Mouse (Mus musculus): Measurements from ENCODE around the gene Fem1a.
A peak's percentile ranks its signal among the peaks of the same experiment; 100 is the strongest.

The Fem1a gene

DNA sequence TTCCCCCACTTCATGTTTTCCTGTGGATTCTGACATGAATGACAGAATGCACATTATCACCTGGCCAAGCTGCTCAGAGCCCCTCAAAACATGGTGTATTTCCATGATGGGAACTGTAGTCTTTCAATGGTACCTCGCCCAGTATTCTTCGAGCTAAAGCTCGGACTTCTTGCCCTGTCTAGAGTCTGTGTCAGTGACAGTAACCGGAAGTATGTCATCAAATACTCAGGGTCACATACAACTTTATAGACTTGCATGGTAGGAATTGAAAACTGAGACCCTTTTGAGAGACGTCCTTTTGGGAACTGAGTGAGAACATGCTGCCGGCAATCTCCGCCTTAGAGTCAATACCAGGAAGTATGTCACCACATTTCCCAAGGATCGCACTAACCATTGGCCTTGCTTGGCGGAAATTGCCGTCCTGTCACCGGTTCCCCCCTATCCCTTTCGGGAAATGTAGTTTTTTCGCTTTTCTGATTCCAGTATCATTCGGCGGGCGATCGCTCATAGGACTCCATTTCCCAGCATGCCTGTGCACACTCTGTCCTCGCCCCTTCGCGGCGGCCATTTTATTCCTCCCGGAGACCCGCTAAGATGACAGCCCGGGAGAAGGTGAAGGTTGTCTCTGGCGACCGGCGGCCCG lies at the start of gene Fem1a:
TSS of gene Fem1a (plus strand) at position 572 of the 643 bp plus-strand sequence.
- DNase-seq (ENCODE audit: low spot score in 2 of 2) = peak; percentile 82 to 90

DNA sequence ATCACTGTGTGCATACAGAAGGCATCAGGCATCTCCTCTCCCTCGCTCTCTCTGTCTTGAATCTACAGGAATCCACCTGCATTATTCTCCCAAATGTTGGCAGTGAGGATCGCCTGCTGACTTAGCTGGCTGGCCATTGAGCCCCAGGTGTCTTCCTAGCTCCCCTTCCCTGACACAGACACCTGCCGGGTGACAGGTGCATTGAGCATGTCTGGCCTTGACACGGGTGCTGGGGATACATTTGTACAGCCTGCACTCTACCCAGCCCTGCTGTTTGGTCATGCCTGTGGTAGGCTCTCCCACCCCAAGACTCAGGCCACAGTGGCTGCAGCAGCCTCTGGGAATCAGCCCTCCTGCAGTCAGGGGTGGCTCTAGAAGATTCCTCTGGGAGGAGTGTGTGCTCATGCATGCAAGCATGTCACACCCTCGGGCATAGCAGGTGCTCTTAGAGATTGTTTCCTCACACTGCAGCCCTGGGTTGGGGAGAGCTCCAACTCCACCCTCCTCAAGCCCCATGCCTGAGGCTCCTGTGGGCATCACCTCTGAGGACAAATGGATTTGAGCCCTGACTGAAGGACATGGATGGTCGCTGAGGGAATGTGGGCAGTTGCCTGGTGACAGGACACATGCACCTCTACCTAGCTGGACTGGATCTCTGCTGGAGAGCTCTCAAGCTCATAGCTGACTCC lies 49.5 kb upstream of the Fem1a start:
- no peak for DNase-seq (ENCODE audit: low spot score in 2 of 2)

DNA sequence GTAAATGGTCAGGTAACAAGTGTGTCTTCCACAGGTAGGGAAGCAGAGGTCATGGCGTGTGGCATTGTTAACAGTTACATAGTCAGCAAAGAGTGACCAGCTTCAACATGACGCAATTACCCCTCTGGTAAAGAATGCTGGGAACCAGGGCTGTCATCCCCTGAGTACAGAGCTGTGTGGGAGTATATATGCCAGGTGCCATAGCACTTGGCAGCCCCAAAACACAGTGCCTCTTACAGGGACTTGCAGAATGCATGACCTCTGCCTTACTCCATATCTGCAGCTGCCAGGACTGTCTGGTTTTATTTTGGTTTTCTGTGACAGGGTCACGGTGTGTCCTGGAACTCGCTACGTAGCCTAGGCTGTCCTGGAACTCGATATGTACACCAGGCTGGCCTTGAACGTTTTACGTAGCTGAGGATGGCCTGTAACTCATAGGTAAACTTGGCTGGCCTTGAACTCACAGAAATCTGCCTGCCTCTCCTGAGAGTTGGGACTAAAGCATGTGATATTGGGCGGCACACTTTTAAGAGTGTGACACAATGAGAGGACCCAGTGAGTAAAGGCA lies 48.6 kb upstream of the Fem1a start:
- DNase-seq (ENCODE audit: low spot score in 2 of 2) = no peak

DNA sequence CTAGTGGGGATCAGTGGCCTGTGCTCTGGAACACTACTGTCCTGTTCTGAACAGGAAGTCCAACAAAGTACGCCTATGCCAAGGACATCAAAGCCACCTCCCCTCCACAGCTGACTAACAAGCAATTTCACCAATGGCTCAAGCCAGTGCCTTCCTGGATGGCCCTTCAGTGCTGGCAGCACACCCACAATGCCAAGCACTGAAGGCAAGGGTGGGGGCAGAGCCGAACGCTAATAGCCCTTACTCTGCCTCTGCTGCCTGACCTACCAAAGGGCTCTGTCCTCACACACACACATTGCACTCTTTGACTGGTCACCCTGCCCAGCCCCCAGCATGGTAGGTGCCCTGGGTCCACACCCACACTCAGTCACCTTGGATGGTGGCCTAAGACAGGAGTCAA lies 47.8 kb upstream of the Fem1a start:
- no peak for DNase-seq (ENCODE audit: low spot score in 2 of 2)

DNA sequence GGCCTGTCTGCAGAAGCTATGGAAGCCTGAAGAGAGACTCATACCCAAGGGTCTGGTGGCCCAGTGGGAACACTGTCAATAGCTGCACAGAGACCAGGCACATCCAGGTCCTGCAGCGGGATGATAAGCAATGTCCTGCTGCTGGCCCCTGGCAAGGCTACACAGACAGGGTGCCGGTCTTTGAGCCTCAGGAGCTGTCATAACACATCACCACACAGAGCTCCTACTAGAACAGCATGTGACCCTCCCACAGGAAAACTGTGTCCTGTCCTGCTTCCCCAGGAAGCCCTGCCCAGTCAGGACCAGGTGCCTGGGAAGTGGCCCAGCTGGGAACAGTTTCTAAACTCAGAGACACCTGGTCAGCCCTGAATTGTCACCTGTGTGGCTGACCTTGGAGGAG lies 45.5 kb upstream of the Fem1a start:
- no peak for DNase-seq (ENCODE audit: low spot score in 2 of 2)

DNA sequence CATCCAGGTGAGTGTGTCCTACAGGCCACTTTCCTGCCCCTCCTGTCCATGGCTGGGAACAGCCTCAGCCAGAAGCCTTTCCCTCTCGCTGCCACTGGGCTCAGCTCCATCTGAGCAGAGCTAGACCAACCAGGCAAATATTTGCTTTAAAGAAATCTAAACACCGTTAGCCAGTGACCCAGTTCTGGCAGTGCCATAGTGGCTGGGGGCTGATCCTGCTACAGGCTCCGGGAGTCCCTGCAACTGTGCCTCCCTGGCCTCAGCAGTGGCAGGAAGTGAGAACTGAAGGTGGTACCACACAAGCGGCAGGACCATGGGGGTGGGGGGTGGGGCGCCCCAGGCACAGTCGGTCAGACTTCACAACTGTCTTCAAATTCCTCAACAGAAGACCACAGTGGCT lies 43.9 kb upstream of the Fem1a start:
- DNase-seq (ENCODE audit: low spot score in 2 of 2) = no peak

DNA sequence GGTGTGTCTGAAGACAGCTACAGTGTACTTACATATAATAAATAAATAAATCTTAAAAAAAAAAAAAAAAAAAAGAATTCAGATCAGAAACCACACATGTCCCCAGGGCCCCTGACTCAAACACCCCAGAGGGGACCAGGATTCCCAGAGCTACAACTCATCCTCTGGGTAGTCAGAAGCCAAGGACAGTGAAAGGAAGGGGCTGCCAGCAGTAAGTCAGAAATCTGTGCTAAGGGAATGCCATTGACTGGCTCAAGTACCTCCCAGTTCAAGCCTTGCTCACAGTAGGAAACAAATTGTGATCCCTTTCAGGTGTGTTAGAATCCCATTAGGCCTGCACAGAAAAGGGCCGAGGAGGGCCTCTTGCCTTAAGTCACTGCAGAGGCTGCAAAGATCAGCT lies 42.4 kb upstream of the Fem1a start:
- no peak for DNase-seq (ENCODE audit: low spot score in 2 of 2)

DNA sequence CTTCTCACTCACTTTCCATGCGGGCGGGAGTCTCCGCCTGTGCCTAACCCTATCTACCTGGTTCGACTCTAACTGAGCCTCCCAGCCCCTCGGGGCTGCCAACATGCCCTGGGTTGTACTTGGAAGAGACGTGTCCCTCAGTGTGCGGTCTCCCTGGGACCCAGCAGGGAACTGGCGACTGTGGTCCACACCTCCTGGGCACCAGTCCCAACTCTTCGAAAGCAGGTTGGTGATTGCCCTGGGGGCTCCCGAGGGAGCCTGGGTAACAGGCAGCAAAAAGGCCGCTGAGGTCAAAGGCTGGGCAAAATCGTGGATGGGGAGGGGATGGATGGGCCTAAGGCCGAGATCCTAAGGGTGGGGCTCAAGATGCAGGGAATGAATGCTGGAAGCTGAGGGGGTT lies 38.9 kb upstream of the Fem1a start:
- no peak for DNase-seq (ENCODE audit: low spot score in 2 of 2)

DNA sequence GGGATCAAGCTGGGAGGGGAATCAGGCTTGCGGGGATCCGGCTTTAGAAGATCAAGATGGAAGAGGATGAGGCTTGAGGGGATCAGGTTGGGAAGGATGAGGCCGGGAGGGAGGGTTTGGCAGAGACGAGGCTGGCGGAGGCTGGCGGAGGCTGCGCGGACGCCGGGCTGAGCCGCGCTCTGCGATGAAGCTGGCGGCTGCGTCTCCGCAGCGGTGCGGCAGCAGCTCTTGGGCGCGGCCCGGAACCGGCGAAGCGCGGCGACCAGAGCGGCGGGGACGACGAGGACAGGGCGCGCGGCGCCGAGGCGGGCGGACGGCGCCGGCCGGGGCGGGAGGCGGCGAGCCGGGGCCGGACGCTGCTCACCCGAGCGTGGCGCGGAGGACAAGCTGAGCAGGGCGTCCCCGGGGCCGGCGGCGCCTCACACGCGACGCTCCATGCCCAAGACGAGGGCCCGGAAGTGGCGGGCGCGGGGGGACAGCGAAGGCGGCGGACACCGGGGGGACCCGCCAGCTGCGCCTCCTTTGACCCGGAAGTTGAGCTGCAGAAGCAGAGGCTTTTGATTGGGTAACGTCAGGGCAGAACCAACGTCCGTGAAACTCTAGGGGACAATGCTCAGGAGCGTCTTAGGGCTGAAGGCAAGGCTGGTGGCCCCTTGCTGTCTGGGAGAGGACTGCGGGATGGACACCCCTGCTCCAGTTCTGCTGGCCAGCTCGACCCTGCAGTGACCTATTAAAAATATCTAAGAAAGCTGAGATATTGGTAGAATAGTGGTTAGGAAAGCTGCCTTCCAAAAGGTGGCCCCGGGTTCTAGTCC lies 38.0 kb upstream of the Fem1a start, which contains the start of gene Dpp9:
TSS of gene Dpp9 (minus strand) at position 529 of the 815 bp plus-strand sequence.
- DNase-seq (ENCODE audit: low spot score in 2 of 2) = peak; percentile 68 to 84

DNA sequence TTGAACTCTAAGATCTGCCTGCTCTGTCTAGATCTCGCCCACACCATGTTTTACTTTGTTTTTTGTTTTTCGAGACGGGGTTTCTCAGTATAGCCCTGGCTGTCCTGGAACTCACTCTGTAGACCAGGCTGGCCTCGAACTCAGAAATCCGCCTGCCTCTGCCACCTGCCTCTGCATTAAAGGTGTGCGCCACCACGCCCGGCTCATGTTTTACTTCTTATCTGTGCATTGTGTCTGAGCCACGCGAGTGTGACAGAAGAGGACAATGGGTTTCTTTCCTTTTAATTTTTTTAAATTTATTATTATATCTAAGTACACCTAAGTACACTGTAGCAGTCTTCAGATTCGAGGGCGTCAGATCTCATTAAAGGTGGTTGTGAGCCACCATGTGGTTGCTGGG lies 37.4 kb upstream of the Fem1a start:
- no peak for DNase-seq (ENCODE audit: low spot score in 2 of 2)

DNA sequence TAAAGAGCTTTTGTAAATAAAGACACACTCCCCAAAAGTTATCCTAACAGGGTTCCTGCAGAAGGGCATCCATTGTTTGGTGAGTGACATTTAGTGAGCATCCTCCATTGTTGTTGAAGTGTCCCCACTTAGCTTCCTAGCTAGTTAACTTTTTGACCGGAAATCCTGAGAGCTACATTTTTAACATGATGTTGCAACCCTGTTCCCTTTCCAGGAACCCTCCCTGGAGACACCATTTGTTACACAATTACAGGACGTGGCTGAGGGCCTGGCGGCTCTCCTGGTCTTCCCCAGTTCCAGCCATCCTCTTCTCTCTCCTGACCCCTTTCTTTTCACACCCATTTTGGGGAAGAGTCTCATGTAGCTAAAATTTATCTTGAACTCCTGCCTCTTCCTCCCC lies 36.8 kb upstream of the Fem1a start:
- no peak for DNase-seq (ENCODE audit: low spot score in 2 of 2)

DNA sequence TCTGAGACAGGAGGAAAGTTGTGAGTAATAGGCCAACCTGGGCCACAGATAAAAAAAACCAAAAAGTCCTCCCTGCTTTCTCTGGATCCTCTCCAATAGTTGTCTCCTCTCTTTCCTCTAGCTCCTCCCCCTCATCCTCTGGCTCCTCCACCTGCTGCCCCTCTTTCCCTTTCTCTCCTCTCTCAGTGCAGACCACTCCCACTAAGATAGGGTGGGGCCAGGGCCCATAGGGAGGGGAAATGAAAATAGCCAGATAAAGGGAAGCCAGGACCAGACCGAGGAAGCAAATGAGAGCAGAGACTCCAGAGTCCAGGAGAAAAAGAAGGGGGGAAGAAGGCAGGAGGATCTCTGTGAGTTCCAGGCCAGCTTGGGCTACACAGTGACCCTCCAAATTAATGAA lies 31.7 kb upstream of the Fem1a start:
- no peak for DNase-seq (ENCODE audit: low spot score in 2 of 2)

DNA sequence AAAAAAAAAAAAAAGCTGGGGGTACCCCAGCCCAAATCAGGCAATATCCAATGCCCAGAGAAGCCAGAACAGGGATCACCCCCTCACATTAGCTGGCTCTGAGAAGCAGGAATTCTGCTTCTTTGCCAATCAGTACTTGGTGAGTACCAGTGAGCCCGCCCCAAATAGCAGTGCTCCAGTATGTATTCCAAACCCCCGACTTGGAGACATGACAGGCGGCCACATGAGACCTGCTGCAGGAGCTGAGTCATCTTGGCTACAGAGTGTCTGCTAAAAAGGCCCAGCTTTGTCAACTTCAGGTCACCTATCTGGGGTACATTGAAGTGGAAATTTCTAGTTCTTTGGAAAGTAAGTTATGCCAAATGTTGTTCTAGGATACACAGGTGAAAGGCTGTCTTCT lies 30.0 kb upstream of the Fem1a start:
- no peak for DNase-seq (ENCODE audit: low spot score in 2 of 2)

DNA sequence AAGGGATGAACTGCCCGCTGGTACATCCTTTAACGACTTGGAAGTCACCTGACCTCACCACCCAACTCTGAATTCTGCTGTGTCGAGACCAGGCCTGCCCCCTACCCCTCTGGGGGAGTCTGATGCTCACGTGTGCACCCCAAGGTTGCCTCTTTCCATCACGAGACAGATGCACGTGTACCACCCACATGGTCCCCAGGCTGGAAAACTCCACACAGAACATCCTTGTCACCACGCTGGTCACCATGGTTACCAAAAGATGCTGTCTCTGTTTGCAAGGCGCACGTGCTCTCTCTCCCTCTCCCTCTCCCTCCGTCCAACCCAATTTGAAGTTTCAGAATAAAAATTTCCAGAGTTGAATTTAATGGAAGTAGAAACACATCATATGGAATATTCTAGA lies 26.7 kb upstream of the Fem1a start:
- peak; percentile 48 to 69 for DNase-seq (ENCODE audit: low spot score in 2 of 2)

DNA sequence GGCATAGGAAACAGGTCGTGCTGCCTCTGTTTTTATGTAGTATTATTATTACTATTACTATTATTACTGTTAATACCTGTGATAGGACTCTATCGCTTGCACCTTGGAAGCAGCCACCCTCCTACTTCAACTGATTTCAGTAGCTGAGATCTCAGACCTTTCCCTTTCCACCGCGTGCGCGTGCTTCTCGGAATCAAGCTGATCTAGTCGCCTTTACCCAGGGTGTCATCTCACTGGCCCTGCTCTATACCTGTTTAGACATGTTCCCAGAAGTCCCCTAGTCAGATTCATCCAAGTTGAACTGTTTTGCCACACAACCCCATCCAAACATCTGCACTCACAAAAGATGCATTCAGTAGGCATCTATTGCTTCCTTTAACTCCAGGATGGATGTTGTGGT lies 23.2 kb upstream of the Fem1a start:
- DNase-seq (ENCODE audit: low spot score in 2 of 2) = no peak

DNA sequence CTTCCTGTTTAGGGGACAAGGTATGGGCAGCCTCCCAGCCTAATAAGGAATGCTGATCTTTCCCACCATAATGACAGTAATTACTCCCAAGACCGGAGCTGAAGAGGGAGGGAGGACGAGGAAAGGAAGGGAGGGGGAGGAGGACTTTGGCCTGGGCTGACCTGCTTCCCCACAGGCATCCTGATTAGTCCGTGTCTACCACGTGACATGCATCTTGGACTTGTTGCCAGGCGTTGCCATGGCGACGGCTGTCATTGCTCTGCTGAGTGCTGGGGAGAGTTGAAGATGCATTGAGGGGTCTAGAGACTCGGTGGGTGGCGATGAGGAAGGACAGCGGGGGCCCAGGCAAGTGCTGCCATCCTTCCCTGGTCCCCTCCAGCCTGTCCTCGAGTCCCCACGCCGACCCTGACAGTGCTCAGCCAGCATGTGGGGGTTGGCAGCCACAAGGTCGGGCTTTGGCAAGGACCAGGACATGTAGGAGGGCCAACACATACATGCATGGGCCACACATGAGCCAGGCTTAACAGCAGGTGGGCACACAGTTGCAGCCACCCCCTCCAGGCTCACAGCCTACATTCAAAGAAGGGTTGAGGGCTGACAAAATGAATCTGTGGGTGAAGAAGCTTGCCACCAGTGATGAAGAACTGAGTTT lies 22.7 kb upstream of the Fem1a start:
- DNase-seq (ENCODE audit: low spot score in 2 of 2) = peak; percentile 52 to 68

DNA sequence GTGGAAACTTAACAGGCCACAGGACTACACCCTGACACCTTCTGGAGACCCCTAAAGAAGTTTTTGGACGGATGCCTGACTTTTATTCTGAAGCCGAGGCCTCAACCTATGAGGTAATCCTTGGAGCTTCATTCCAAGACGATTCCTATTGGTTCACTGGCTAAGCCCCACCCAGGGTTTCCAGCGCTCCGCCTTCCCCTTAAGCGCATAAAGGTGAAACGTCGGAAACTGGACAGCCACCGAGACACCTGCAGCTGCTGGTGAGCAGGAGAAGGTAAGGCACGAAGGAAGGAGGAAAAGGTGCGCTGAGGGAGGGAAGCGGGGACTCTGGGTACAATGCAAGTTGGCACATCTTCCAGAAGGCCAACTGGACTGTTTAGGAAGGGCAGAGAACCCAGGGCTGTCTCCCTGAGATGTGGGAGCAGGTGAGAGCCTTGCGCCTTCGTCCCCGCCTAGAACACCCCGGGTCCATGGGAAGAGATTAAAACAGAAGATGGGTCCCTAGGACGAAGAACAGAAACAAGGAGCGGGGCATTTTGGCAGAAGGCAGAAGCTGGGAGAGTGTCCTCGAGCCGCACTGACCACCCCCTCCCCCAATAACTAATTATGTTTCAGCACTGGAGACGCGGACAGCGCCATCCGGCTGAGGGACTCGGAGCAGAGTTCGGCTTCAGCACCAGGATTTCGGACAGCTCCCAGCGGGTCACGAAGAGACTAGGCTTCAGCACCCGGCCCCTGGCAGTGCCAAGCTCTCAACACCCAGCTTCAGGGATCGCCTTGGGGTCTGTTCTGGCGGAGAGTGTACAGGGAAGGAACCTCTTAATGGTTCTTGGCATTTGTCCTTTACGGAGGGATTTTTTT lies 14.8 kb upstream of the Fem1a start:
- DNase-seq (ENCODE audit: low spot score in 2 of 2) = peak in 1 of 2 experiments; percentile 59

DNA sequence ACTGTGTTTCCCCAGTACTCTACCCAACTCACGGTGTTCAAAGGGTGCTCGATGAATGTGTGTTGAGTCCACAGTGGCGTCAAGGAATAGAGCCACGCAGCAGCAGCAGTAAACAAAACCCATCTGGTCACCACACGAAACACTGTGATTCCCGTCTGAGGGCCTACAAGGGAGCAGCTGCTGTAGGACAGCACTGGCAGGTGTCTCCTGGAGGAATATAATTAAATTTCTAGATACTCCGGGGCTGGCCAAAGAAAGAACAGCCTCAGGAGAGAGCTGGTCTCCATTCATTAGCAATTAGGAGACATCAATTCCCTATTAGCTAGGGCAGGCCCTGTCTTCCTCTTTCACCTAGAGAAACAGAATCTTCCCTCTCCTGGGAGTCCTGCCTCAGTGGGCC lies 11.0 kb upstream of the Fem1a start:
- no peak for DNase-seq (ENCODE audit: low spot score in 2 of 2)

DNA sequence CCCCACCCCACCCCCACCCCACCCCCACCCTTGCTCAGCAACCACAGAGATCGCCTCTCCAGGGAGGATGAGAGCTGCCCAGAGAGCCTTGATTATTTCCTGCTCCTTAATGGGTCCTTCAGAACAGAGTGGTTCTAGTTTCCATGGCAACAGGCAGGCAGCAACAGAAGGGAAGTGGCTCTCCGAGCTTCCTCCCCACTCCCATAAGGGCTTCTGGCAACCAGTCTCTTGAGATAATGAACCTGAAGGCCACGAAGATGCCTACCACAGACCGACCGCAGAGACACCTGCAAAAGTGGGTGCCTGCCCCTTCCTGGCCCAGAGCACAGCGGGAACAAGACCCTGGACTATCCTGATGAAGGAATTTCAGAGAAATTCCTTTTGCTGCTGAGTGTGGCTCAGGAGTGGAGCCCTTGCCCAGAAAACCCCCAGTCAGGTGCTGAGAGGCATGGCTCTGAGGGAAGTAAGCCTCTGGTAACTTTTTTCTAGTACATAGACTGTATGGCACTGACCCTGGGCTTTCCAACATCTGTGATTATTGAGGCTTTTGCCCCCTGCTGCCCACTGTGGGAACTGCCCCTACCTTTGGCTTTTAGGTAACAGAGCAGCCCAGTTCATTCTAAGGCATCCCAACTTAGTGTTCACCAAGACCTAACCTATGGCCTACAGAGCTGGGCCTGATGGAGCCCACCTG lies 5.3 kb upstream of the Fem1a start:
- DNase-seq (ENCODE audit: low spot score in 2 of 2) = peak; percentile 66 to 76

DNA sequence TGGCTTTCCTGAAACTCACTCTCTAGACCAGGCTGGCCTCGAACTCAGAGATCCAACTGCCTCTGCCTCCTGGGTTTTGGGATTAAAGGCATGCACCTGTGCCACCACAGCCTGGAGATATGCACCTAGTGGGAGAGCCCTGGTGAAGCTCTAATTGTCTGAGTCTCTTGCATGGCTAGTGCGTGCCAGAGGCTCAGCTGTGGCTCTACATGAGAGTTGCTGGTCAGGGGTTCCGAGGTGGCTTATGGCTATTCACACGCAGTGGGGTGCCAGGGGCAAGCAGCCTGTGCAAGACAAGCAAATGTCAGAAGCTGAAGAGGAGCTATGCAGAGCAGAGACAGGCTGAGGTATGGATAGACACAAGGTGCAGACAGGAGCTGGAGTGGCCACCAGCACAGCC lies 1.9 kb upstream of the Fem1a start:
- no peak for DNase-seq (ENCODE audit: low spot score in 2 of 2)
